Mouse (Mus musculus) left cerebral cortex, postnatal 10 days (tissue): ENCODE results near the gene Cyth1. TPM values are rescaled to one million over a fixed set of nuclear protein-coding genes. Genes with fewer than 3 reads are reported as not detected.
A peak's percentile ranks its signal among the peaks of the same experiment; 100 is the strongest.

ENCODE experiments used
- DNase-seq, 2 experiments: peaks; one replicate each; pipeline ENCODE4 v3.0.0; 2021 to 2022; ENCODE audit warnings: low spot score in 2 of 2, mixed read lengths in 1 of 2; ENCODE audit errors: extremely low spot score in 1 of 2
- intact Hi-C: fragments of 180-260 bp; cut with DNase I; formaldehyde crosslinking; loops from one replicate; pipeline ENCODE4 v1.15.1; 2025
- total RNA-seq, 2 experiments: library from RNA; stranded (reverse); gene quantifications; 2 replicates each; pipeline ENCODE4 v1.2.3; 2021

Gene Cyth1
- total RNA-seq, 2 experiments from 2014 or later: 64.2 to 66.8 TPM

- DNase-seq: no peak
- intact Hi-C loops: no loop called here
Observed at GRCm38 (mm10) chr11:118142547-118143165, 105.7 kb downstream of the Cyth1 start.

DNA sequence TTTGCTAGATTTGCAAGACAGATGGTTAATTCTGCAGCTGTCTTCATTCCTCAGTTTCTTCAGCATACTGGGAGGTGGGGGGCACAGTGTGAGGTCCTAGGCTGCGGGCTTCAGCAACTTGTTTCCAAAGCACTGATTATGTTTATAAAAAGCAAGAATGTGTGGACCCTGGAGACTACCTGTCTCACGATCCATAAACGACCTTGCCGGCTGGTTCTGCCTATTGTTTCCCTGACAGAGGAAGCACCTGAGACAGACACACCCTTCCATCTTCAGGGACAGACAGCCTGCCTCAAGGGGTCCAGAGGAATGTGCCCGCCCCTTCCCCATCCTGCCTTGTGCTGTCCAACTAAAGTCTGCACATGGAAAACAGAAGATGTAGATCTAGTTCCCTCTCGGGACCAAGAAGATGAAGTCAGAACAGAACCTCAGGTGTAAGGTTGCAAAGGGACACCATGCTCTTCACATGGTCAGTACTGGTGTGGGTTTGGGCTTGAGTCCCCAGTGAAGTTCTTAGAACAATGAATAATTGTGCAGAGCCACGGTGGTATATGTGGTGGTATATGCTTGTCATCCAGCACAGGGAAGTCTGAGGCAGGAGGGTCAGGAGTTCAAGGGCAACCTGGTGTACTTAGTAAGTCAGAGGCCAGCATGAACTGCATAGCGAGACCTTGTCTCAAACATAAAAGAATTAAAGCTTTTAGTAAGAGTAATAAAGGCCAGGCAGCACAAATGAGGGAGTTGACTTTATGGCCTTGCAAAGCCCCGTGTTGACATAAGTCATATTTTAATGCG is 107.4 kb downstream of the Cyth1 start:
- intact Hi-C loops: no loop called here
- DNase-seq: no peak

DNA sequence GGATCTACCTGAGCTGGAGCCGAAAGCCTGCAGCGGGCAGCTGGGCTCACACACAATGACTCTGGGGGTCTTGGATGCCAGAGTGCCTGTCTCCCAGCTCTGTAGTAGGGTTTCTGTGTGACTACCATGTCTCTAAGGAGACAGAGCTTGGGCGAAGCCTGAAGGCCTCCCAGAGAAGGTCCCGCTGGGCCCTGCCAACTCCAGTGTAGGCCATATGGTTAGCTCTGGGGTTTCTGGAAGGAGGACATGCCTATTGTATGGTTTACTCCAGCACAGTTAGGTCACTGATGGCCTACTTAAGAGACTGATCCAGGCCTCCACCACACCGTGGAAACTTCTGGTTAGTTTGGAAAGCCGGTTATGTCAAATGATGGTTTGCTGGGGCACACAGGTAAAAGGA is 110.0 kb downstream of the Cyth1 start:
- no peak for DNase-seq
- intact Hi-C loops: no loop called here

- intact Hi-C loops: no loop called here
- DNase-seq: no peak
Observed at GRCm38 (mm10) chr11:118136172-118136632, 112.2 kb downstream of the Cyth1 start.

- DNase-seq: peak in 1 of 2 experiments; percentile 52
- intact Hi-C loops: no loop called here
Observed at GRCm38 (mm10) chr11:118135271-118135670, 113.1 kb downstream of the Cyth1 start.

DNA sequence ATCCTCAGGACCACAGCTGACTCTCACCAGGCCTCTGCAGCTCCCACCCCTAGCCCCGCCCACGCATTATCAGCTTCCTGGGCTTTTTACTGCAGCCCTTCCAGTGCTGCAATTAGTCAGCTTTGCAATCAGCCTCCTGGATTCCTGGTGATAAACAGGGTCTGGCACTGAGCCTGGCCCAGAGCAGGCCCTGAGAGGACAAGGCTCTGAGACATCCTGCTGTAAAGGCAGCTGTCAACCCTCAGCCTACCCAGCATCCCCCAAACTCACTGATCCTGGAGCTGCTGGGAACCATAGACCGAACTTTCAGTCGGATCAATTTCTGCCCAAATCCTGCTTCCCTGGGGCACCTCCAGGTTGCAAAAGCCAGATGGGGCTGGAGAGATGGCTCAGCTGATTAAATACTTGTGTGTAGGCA is 114.6 kb downstream of the Cyth1 start:
- peak in 1 of 2 experiments; percentile 66 for DNase-seq
- intact Hi-C loops: no loop called here

- intact Hi-C loops: no loop called here
- DNase-seq: peak in 1 of 2 experiments; percentile 27
Observed at GRCm38 (mm10) chr11:118133133-118133751, 115.2 kb downstream of the Cyth1 start.

GRCm38 (mm10) chr11:118132136-118132535 is 116.3 kb downstream of the Cyth1 start:
- intact Hi-C loops: no loop called here
- no peak for DNase-seq

GRCm38 (mm10) chr11:118130534-118130933 is 117.9 kb downstream of the Cyth1 start, which contains the start of gene Dnah17:
Gene Dnah17, minus strand, starts transcription at chr11:118130634.
- intact Hi-C loops: no loop called here
- DNase-seq: no peak

DNA sequence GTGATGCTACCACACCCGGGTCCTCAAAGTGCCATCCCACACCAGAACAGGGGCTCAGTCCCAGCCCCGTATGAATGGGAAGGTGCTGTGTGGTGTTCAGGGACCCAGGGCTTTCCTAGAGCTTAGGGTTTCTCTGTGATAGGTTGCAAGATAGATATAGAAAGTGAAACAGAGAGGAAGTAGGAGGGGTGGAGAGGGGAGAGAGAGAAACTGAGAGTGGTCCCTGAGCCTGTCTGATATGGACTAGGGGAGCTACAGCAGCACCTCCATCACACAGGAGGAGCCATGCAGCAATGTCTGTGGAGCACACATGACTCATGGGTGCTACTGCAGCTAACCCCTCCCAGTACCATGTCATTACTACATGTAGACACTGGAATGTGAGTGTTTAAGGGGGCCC is 118.6 kb downstream of the Cyth1 start:
- intact Hi-C loops: no loop called here
- DNase-seq: no peak

- intact Hi-C loops: no loop called here
- no peak for DNase-seq
Observed at GRCm38 (mm10) chr11:118121592-118121991, 126.8 kb downstream of the Cyth1 start.

- intact Hi-C loops: no loop called here
- no peak for DNase-seq
Observed at GRCm38 (mm10) chr11:118118777-118119176, 129.6 kb downstream of the Cyth1 start.

DNA sequence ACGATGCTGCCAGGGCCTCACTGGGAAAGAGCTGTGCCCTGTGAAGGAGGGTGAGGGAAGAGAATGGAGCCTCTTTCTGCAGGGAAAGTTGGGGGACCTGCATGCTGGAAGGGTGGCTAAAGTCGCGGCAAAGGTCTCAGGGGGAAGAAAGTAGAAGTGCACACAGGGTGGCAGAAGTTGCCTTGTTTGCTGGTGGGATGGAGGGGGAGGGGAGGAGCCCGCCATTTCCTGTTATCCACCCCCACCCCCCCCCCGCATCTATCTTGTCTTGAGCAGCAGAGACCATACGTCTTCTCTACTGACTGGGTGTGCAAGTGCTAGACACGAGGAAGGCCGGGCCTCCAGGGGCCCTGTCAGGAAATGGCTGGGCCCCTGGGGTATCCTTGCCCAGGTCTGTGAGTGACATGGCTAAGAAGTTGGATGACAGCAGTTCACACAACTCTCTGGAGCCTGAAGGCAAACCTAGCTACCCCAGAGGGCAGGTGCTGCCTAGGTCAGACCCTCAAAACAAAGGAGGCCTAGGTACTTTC is 133.7 kb downstream of the Cyth1 start:
- intact Hi-C loops: no loop called here
- no peak for DNase-seq

- intact Hi-C loops: no loop called here
Observed at GRCm38 (mm10) chr11:118113516-118114205, 134.7 kb downstream of the Cyth1 start.

GRCm38 (mm10) chr11:118104001-118104400 is 144.4 kb downstream of the Cyth1 start:
- intact Hi-C loops: loop anchor here (2.0 to 5.0 kb wide), 2 partner anchors 118 to 233 kb away; no protein-coding TSS in a partner anchor
- peak; percentile 58 to 86 for DNase-seq

More at GRCm38 (mm10) chr11:118113516-118114205, 134.7 kb downstream of the Cyth1 start:
- no peak for DNase-seq

GRCm38 (mm10) chr11:118103383-118103782 is 145.0 kb downstream of the Cyth1 start:
- intact Hi-C loops: loop anchor here (5.0 kb wide), 1 partner anchor 119 kb away; no protein-coding TSS in a partner anchor
- no peak for DNase-seq

- DNase-seq: peak; percentile 60 to 87
- intact Hi-C loops: loop anchor here (5.0 kb wide), 1 partner anchor 119 kb away; no protein-coding TSS in a partner anchor
Observed at GRCm38 (mm10) chr11:118102838-118103237, 145.6 kb downstream of the Cyth1 start.

DNA sequence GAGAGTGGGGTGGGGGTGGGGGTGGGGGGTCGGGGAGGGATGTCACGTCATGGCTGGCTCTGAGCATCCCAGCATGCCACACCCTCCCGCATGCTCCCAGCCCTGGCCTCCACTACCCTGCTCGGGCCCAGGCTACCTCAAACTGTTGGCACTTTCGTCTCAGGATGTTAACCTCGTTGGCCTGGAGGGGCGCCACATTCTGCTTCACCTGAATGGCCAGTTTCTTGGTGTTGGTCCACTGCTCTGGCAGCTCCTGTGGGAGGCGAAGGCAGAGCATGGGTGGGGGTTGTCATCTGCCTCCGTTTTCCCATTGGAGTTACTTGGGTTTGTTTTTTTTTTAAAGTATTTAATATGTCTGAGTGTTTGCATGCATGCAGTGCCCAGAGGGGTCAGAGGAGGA is 147.3 kb downstream of the Cyth1 start:
- intact Hi-C loops: loop anchor here (5.0 kb wide), 1 partner anchor 121 kb away; no protein-coding TSS in a partner anchor
- DNase-seq: no peak

DNA sequence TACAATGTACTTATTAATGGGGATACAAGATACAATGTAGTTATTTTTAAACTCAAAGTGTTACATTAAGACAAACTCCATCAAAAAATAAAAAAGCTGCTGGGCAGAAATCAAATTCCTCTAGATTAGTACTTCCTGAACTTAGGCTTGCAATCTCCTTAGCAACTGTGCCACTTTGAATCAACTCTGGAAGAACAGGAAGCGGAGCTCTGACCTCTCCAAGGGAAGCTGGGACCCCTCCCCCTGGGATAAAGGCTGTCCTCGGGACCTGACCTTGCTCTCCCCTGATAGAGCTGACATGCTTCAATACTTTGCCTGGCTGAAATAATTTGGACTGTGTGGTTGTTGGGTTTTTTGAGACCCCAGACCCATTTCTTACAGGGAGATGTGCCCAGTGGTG is 151.7 kb downstream of the Cyth1 start:
- intact Hi-C loops: no loop called here
- no peak for DNase-seq
